Mouse (Mus musculus) G1E-ER4 (cell line): Measurements from ENCODE around the gene Ccer2. TPM values are rescaled to one million over a fixed set of nuclear protein-coding genes. Genes with fewer than 3 reads are reported as not detected.

Experiments
- GATA1 ChIP-seq: IDR thresholded peaks from one replicate; pipeline ENCODE4 v1.8.0; 2012; ENCODE audit warnings: low read length, inconsistent platforms
- polyA plus RNA-seq: library from polyadenylated mRNA; stranded (reverse); fragments of >175 nt; gene quantifications from 2 replicates; pipeline ENCODE4 v1.2.3, GENCODE M21; 2012

Gene Ccer2
- polyA plus RNA-seq, 1 experiment: 0.10 TPM

- no peak for TF ChIP-seq GATA1
These were observed 39.9 kb downstream of the Ccer2 start for GRCm38 (mm10) chr7:28795832-28796231.

DNA sequence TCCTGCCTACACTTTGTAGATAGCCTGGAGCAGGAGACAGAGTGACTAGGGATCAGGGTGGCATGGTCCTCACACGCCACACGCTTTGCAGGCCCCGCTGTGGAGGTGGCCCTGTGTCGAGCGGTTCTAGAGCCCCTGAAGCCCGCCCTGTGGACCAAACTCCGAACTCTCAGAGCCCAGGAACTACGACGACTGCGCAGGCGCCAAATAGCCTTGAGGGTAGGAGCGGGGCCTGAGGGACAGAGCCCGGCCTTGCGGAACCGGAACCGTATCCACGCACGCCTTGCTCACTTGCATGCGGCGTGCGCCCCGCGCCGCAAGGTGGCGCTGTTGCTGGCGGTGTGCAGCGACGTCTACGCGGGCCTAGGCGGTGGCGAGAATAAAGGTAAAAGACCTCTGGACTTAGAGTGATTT lies 40.6 kb downstream of the Ccer2 start:
- TF ChIP-seq GATA1: no peak

GRCm38 (mm10) chr7:28799994-28800393 lies 44.0 kb downstream of the Ccer2 start:
- no peak for TF ChIP-seq GATA1

- TF ChIP-seq GATA1: no peak
These were observed 45.5 kb downstream of the Ccer2 start for GRCm38 (mm10) chr7:28801451-28801850.

- no peak for TF ChIP-seq GATA1
These were observed 46.1 kb downstream of the Ccer2 start for GRCm38 (mm10) chr7:28801901-28802670.

DNA sequence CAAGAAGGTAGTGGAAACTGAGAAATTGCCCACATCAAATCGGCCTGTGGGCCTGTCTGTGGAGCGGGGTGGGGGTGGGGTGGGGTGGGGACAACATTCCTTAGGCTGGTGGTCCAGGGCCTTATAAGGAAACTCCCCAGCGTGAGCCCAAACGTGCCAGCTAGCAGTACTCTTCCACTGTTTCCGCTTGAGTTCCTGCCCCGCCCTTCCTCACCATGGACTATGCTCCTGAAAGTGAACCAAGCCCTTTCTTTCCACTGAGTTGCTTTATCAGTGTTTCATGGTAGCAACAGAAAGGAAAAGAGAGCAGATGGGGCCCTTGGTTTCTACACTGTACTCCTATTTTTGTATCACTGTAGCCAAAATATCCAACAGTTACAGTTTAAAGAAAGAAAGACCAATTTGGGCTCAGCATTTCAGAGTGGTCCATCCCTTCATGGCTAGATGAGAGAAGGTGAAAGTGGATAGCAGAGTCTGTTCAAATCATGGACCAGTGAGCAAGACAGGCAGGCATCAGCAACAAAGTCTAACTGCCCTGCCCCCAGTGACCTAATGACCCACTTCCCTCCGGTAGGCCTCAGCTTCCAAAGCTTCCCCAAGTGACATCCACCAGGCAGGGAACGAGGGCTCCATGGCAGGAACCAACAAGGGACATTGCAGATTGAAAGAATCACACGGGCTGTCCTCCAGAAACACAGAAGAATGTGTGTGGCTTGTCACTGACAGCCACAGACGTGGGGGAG lies 47.0 kb downstream of the Ccer2 start:
- no peak for TF ChIP-seq GATA1

- TF ChIP-seq GATA1: no peak
These were observed 47.8 kb downstream of the Ccer2 start for GRCm38 (mm10) chr7:28803756-28804155.

DNA sequence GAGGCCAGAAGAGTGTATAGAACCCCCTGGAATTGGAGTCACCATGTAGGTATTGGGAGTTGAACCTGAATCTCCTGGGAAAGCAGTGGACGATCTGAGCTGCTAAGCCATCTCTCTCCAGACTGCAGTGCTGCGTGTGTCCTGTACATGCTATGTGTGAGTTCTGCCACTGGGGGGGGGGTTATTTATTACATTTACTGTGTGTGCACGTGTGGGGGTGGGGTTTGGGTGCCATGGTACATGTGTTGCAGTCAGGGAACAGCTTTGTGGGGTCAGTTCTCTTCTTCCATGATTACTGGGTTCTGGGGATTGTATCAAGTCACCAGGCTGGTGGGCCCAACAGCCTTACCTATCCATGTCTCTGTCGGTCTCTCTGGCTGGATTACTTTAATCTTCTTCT lies 50.9 kb downstream of the Ccer2 start:
- no peak for TF ChIP-seq GATA1

DNA sequence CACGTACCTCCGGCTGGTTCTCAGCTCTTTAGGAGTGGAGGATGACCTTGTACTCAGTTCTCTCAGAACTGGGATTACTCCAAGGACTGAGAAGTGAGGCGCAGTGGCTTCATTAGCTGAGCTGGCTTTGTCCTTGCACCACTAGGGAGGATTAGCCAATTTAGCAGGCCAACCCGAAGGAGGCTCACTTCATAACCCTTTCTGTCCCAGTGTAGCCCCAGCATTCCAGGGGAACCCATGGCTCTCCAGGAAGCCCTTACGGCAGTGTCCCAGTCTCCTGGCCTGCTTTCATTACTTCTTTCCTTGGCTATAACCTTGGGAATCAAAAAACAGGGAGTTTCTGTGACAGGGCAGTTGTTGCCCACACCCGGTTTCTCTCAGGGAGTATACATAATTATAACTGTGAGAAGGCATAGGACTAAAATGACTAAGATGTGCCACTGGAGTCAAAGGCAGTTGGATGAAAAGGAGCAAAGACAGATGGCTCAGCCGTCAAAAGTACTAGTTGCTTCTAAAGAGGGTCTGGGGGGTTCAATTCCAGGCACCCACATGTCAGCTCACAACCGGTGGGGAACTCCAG lies 51.8 kb downstream of the Ccer2 start:
- no peak for TF ChIP-seq GATA1

DNA sequence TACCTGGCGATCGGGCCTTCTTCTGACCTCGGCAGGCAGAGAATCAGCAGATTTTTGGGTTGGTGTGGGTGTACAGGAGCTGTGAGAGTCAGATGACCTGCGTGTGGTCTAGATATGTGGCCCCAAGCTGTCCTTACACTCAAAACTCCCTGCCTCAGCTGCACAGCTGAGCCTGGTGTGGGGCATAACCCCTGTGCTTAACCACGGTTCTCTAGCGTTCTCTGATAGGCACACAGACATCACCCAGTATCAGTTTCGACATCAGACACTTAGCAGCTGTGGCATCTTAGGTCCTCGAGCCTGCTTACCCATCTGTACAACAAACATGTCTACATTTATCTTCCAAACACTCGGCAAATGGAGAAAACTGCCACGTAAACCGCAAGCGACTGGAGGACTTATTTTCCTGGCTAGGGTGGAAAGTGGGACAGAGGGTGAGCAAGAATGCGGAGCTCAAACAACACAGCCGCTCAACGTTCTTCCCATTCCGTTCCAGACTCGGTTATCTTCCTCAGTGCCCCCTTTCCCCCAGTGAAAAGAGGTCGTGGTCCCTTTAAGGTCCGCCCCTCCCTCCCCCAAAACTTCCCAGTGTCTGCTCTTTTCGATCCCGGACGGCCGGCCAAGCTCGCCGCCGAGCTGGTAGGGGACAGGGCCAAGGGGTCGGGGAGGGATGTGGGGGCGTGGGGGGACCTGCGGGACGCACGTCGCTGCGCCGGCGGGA lies 52.4 kb downstream of the Ccer2 start, which contains the start of gene Hnrnpl:
Hnrnpl (plus strand) TSS at position 321 of the 721 bp plus-strand sequence.
- TF ChIP-seq GATA1: peak; percentile 73

Other genes with a start within 250 kb of the Ccer2 start
- not detected in 2 replicates for gene Ifnl2, start 245.7 kb upstream of the Ccer2 start, polyA plus RNA-seq
- gene Ifnl3, start 233.3 kb upstream of the Ccer2 start, polyA plus RNA-seq: not detected in 2 replicates
- gene Sycn, start 215.3 kb upstream of the Ccer2 start, polyA plus RNA-seq: not detected in 2 replicates
- gene Nccrp1, start 208.9 kb upstream of the Ccer2 start, polyA plus RNA-seq: not detected in 2 replicates
- gene Samd4b, start 158.0 kb upstream of the Ccer2 start, polyA plus RNA-seq: 95.5 and 118 TPM in 2 replicates
- 108 and 142 TPM in 2 replicates for gene Pak4, start 158.0 kb upstream of the Ccer2 start, polyA plus RNA-seq
- gene Acp7, start 124.8 kb upstream of the Ccer2 start, polyA plus RNA-seq: not detected in 2 replicates
- not detected in 2 replicates for gene Fbxo27, start 63.3 kb upstream of the Ccer2 start, polyA plus RNA-seq
- not detected in 2 replicates for gene Fbxo17, start 39.4 kb upstream of the Ccer2 start, polyA plus RNA-seq
- gene Mrps12, start 14.4 kb upstream of the Ccer2 start, polyA plus RNA-seq: 367 and 514 TPM in 2 replicates
- gene Sars2, start 14.2 kb upstream of the Ccer2 start, polyA plus RNA-seq: 72.4 and 89.6 TPM in 2 replicates
- 154 and 161 TPM in 2 replicates for gene Sirt2, start 10.6 kb downstream of the Ccer2 start, polyA plus RNA-seq
- 200 and 233 TPM in 2 replicates for gene Nfkbib, start 11.3 kb downstream of the Ccer2 start, polyA plus RNA-seq
- gene Rinl, start 32.8 kb downstream of the Ccer2 start, polyA plus RNA-seq: 0.52 and 0.89 TPM in 2 replicates
- gene Hnrnpl, start 52.4 kb downstream of the Ccer2 start, polyA plus RNA-seq: 691 and 837 TPM in 2 replicates
- 13.8 and 59.9 TPM in 2 replicates for gene Ech1, start 69.0 kb downstream of the Ccer2 start, polyA plus RNA-seq
- 0.26 and 0.70 TPM in 2 replicates for gene Lgals4, start 77.7 kb downstream of the Ccer2 start, polyA plus RNA-seq
- 2.2 and 2.5 TPM in 2 replicates for gene Lgals7, start 107.7 kb downstream of the Ccer2 start, polyA plus RNA-seq
- 0.03 and 0.04 TPM in 2 replicates for gene Capn12, start 125.2 kb downstream of the Ccer2 start, polyA plus RNA-seq
- 421 and 451 TPM in 2 replicates for gene Actn4, start 206.2 kb downstream of the Ccer2 start, polyA plus RNA-seq
- 100 and 388 TPM in 2 replicates for gene Eif3k, start 225.7 kb downstream of the Ccer2 start, polyA plus RNA-seq
- 90.7 and 110 TPM in 2 replicates for gene Map4k1, start 225.9 kb downstream of the Ccer2 start, polyA plus RNA-seq